Mouse (Mus musculus): Measurements from ENCODE around the gene Pomt2. TPM values are rescaled to one million over a fixed set of nuclear protein-coding genes. Genes with fewer than 3 reads are reported as not detected.

The Pomt2 gene
- polyA plus RNA-seq, 1 experiment, result 12.2 TPM

GRCm38 (mm10) chr12:87093249-87093648 is 54.5 kb downstream of the Pomt2 start:
- Histone ChIP-seq H3K4me1 (replicated peaks; ENCODE audit: control insufficient read depth, insufficient read depth, low read length) (no peaks in the 10 kb centered on the region; the same call in 1 of the 2 replicates), H3K27me3 (ENCODE audit: control insufficient read depth, insufficient read depth, low read length) (no peaks in the 10 kb centered on the region), H3K36me3 (ENCODE audit: control insufficient read depth, insufficient read depth, low read length) (no peaks in the 10 kb centered on the region), H3K4me3 (ENCODE audit: control insufficient read depth, insufficient read depth, low read length) (no peak overlapping the region), H3K27ac (ENCODE audit: control insufficient read depth, insufficient read depth, low read length) (no peak overlapping the region)
- WGBS, result 93% methylated on average over 4 of the region's 4 CpGs
- DNase-seq, result no peak
- no peak for TF ChIP-seq CTCF (IDR thresholded peaks at IDR 0.05; ENCODE audit: borderline replicate concordance, control insufficient read depth, extremely low read depth, insufficient read depth, low read length, poor library complexity)
- no peak for TF ChIP-seq POLR2A (IDR thresholded peaks at IDR 0.05; ENCODE audit: control insufficient read depth, extremely low read depth, insufficient read depth, low read length, poor library complexity)

- no peak overlapping the region for H3K27ac ChIP-seq (ENCODE audit: control insufficient read depth, insufficient read depth, low read length)
- no peaks in the 10 kb centered on the region for H3K36me3 ChIP-seq (ENCODE audit: control insufficient read depth, insufficient read depth, low read length)
- no peaks in the 10 kb centered on the region; the same call in 1 of the 2 replicates for H3K4me1 ChIP-seq (replicated peaks; ENCODE audit: control insufficient read depth, insufficient read depth, low read length)
- H3K27me3 ChIP-seq (ENCODE audit: control insufficient read depth, insufficient read depth, low read length), result no peaks in the 10 kb centered on the region
- peak; percentile 2 for DNase-seq
- TF ChIP-seq CTCF (IDR thresholded peaks at IDR 0.05; ENCODE audit: borderline replicate concordance, control insufficient read depth, extremely low read depth, insufficient read depth, low read length, poor library complexity) (no peak), POLR2A (IDR thresholded peaks at IDR 0.05; ENCODE audit: control insufficient read depth, extremely low read depth, insufficient read depth, low read length, poor library complexity) (no peak)
- no peak overlapping the region for H3K4me3 ChIP-seq (ENCODE audit: control insufficient read depth, insufficient read depth, low read length)
- 75% methylated on average over 2 of the region's 2 CpGs for WGBS
These were observed 55.9 kb downstream of the Pomt2 start for GRCm38 (mm10) chr12:87091916-87092315.

GRCm38 (mm10) chr12:87089701-87090100 is 58.1 kb downstream of the Pomt2 start:
- WGBS, result 91% methylated on average over 2 of the region's 2 CpGs
- no peaks in the 10 kb centered on the region; the same call in 1 of the 2 replicates for H3K4me1 ChIP-seq (replicated peaks; ENCODE audit: control insufficient read depth, insufficient read depth, low read length)
- no peak overlapping the region for H3K4me3 ChIP-seq (ENCODE audit: control insufficient read depth, insufficient read depth, low read length)
- no peak for DNase-seq
- no peak overlapping the region for H3K27ac ChIP-seq (ENCODE audit: control insufficient read depth, insufficient read depth, low read length)
- H3K27me3 ChIP-seq (ENCODE audit: control insufficient read depth, insufficient read depth, low read length), result no peaks in the 10 kb centered on the region
- no peaks in the 10 kb centered on the region for H3K36me3 ChIP-seq (ENCODE audit: control insufficient read depth, insufficient read depth, low read length)
- TF ChIP-seq CTCF (IDR thresholded peaks at IDR 0.05; ENCODE audit: borderline replicate concordance, control insufficient read depth, extremely low read depth, insufficient read depth, low read length, poor library complexity) (no peak), POLR2A (IDR thresholded peaks at IDR 0.05; ENCODE audit: control insufficient read depth, extremely low read depth, insufficient read depth, low read length, poor library complexity) (no peak)

- no peaks in the 10 kb centered on the region for H3K27me3 ChIP-seq (ENCODE audit: control insufficient read depth, insufficient read depth, low read length)
- no peaks in the 10 kb centered on the region; the same call in 1 of the 2 replicates for H3K4me1 ChIP-seq (replicated peaks; ENCODE audit: control insufficient read depth, insufficient read depth, low read length)
- H3K27ac ChIP-seq (ENCODE audit: control insufficient read depth, insufficient read depth, low read length), result no peak overlapping the region
- H3K36me3 ChIP-seq (ENCODE audit: control insufficient read depth, insufficient read depth, low read length), result no peaks in the 10 kb centered on the region
- H3K4me3 ChIP-seq (ENCODE audit: control insufficient read depth, insufficient read depth, low read length), result no peak overlapping the region
- TF ChIP-seq CTCF (IDR thresholded peaks at IDR 0.05; ENCODE audit: borderline replicate concordance, control insufficient read depth, extremely low read depth, insufficient read depth, low read length, poor library complexity) (no peak), POLR2A (IDR thresholded peaks at IDR 0.05; ENCODE audit: control insufficient read depth, extremely low read depth, insufficient read depth, low read length, poor library complexity) (no peak)
- no peak for DNase-seq
- WGBS, result 87% methylated on average over 4 of the region's 4 CpGs
These were observed 58.5 kb downstream of the Pomt2 start for GRCm38 (mm10) chr12:87089255-87089654.

GRCm38 (mm10) chr12:87088331-87088730 is 59.4 kb downstream of the Pomt2 start:
- no peaks in the 10 kb centered on the region for H3K36me3 ChIP-seq (ENCODE audit: control insufficient read depth, insufficient read depth, low read length)
- H3K27ac ChIP-seq (ENCODE audit: control insufficient read depth, insufficient read depth, low read length), result no peak overlapping the region
- TF ChIP-seq POLR2A (IDR thresholded peaks at IDR 0.05; ENCODE audit: control insufficient read depth, extremely low read depth, insufficient read depth, low read length, poor library complexity), result no peak
- TF ChIP-seq CTCF (IDR thresholded peaks at IDR 0.05; ENCODE audit: borderline replicate concordance, control insufficient read depth, extremely low read depth, insufficient read depth, low read length, poor library complexity), result no peak
- DNase-seq, result peak; percentile 7
- 21% methylated on average over 4 of the region's 4 CpGs for WGBS
- H3K4me1 ChIP-seq (replicated peaks; ENCODE audit: control insufficient read depth, insufficient read depth, low read length), result no peaks in the 10 kb centered on the region; the same call in 1 of the 2 replicates
- no peaks in the 10 kb centered on the region for H3K27me3 ChIP-seq (ENCODE audit: control insufficient read depth, insufficient read depth, low read length)
- H3K4me3 ChIP-seq (ENCODE audit: control insufficient read depth, insufficient read depth, low read length), result no peak overlapping the region

GRCm38 (mm10) chr12:87087236-87087635 is 60.5 kb downstream of the Pomt2 start:
- no peak for DNase-seq
- Histone ChIP-seq H3K4me1 (replicated peaks; ENCODE audit: control insufficient read depth, insufficient read depth, low read length) (no peaks in the 10 kb centered on the region; the same call in 1 of the 2 replicates), H3K27me3 (ENCODE audit: control insufficient read depth, insufficient read depth, low read length) (no peaks in the 10 kb centered on the region), H3K4me3 (ENCODE audit: control insufficient read depth, insufficient read depth, low read length) (no peak overlapping the region), H3K27ac (ENCODE audit: control insufficient read depth, insufficient read depth, low read length) (no peak overlapping the region), H3K36me3 (ENCODE audit: control insufficient read depth, insufficient read depth, low read length) (no peaks in the 10 kb centered on the region)
- no peak for TF ChIP-seq POLR2A (IDR thresholded peaks at IDR 0.05; ENCODE audit: control insufficient read depth, extremely low read depth, insufficient read depth, low read length, poor library complexity)
- TF ChIP-seq CTCF (IDR thresholded peaks at IDR 0.05; ENCODE audit: borderline replicate concordance, control insufficient read depth, extremely low read depth, insufficient read depth, low read length, poor library complexity), result no peak
- WGBS, result 80% methylated on average over 7 of the region's 7 CpGs

- Histone ChIP-seq H3K4me3 (ENCODE audit: control insufficient read depth, insufficient read depth, low read length) (no peak overlapping the region), H3K27ac (ENCODE audit: control insufficient read depth, insufficient read depth, low read length) (no peak overlapping the region), H3K4me1 (replicated peaks; ENCODE audit: control insufficient read depth, insufficient read depth, low read length) (no peaks in the 10 kb centered on the region), H3K36me3 (ENCODE audit: control insufficient read depth, insufficient read depth, low read length) (no peaks in the 10 kb centered on the region), H3K27me3 (ENCODE audit: control insufficient read depth, insufficient read depth, low read length) (no peaks in the 10 kb centered on the region)
- no peak for TF ChIP-seq CTCF (IDR thresholded peaks at IDR 0.05; ENCODE audit: borderline replicate concordance, control insufficient read depth, extremely low read depth, insufficient read depth, low read length, poor library complexity)
- TF ChIP-seq POLR2A (IDR thresholded peaks at IDR 0.05; ENCODE audit: control insufficient read depth, extremely low read depth, insufficient read depth, low read length, poor library complexity), result no peak
- no peak for DNase-seq
- WGBS, result 82% methylated on average over 8 of the region's 8 CpGs
These were observed 65.0 kb downstream of the Pomt2 start for GRCm38 (mm10) chr12:87082797-87083196.
